Mouse (Mus musculus): Measurements from ENCODE around the gene Ppp1r13b. TPM values are rescaled to one million over a fixed set of nuclear protein-coding genes. Genes with fewer than 3 reads are reported as not detected.
A peak's percentile ranks its signal among the peaks of the same experiment; 100 is the strongest.

Gene Ppp1r13b
- polyA plus RNA-seq, 1 experiment from 2014 or later = 22.7 TPM

- no peak for TF ChIP-seq CTCF (IDR thresholded peaks at IDR 0.05)
- no peak for TF ChIP-seq EP300 (IDR thresholded peaks at IDR 0.05)
- no peak overlapping the region for H3K9ac ChIP-seq (replicated peaks; ENCODE audit: low read depth)
- no peaks in the 10 kb centered on the region for H3K9me3 ChIP-seq (ENCODE audit: low read length)
- peaks cover 64% of the 10 kb centered on the region for H3K36me3 ChIP-seq (ENCODE audit: insufficient read depth, low read length)
- H3K27me3 ChIP-seq (replicated peaks; ENCODE audit: insufficient read depth, low read length) = no peaks in the 10 kb centered on the region
- H3K27ac ChIP-seq (ENCODE audit: low read length) = no peak overlapping the region
- H3K4me3 ChIP-seq (ENCODE audit: low read depth, low read length) = no peak overlapping the region
- no peak for ATAC-seq
- no peak for DNase-seq (ENCODE audit: low spot score)
- no peak overlapping the region for H3K4me2 ChIP-seq (replicated peaks; ENCODE audit: low read depth, low read length)
- 92% methylated on average over 13 of the region's 13 CpGs for WGBS
- no peaks in the 10 kb centered on the region for H3K4me1 ChIP-seq (ENCODE audit: insufficient read depth, low read depth, low read length)
These were observed 116.3 kb downstream of the Ppp1r13b start for GRCm38 (mm10) chr12:111791474-111792104.

- Histone ChIP-seq H3K36me3 (ENCODE audit: insufficient read depth, low read length) (peaks cover 64% of the 10 kb centered on the region), H3K4me2 (replicated peaks; ENCODE audit: low read depth, low read length) (no peak overlapping the region), H3K9me3 (ENCODE audit: low read length) (no peaks in the 10 kb centered on the region), H3K4me3 (ENCODE audit: low read depth, low read length) (no peak overlapping the region), H3K27ac (ENCODE audit: low read length) (no peak overlapping the region), H3K27me3 (replicated peaks; ENCODE audit: insufficient read depth, low read length) (no peaks in the 10 kb centered on the region), H3K4me1 (ENCODE audit: insufficient read depth, low read depth, low read length) (no peaks in the 10 kb centered on the region), H3K9ac (replicated peaks; ENCODE audit: low read depth) (no peak overlapping the region)
- WGBS = 86% methylated on average over 7 of the region's 7 CpGs
- ATAC-seq (no peak), DNase-seq (ENCODE audit: low spot score) (no peak)
- no peak for TF ChIP-seq CTCF (IDR thresholded peaks at IDR 0.05)
- TF ChIP-seq EP300 (IDR thresholded peaks at IDR 0.05) = no peak
These were observed 117.3 kb downstream of the Ppp1r13b start for GRCm38 (mm10) chr12:111790631-111791030.

- H3K9me3 ChIP-seq (ENCODE audit: low read length) = no peaks in the 10 kb centered on the region
- no peak overlapping the region for H3K27ac ChIP-seq (ENCODE audit: low read length)
- H3K4me2 ChIP-seq (replicated peaks; ENCODE audit: low read depth, low read length) = no peak overlapping the region
- H3K9ac ChIP-seq (replicated peaks; ENCODE audit: low read depth) = no peak overlapping the region
- no peak overlapping the region for H3K4me3 ChIP-seq (ENCODE audit: low read depth, low read length)
- H3K27me3 ChIP-seq (replicated peaks; ENCODE audit: insufficient read depth, low read length) = no peaks in the 10 kb centered on the region
- ATAC-seq = no peak
- no peak for DNase-seq (ENCODE audit: low spot score)
- WGBS = 100% methylated on average over 5 of the region's 5 CpGs
- H3K36me3 ChIP-seq (ENCODE audit: insufficient read depth, low read length) = peaks cover 62% of the 10 kb centered on the region
- H3K4me1 ChIP-seq (ENCODE audit: insufficient read depth, low read depth, low read length) = no peaks in the 10 kb centered on the region
- no peak for TF ChIP-seq CTCF (IDR thresholded peaks at IDR 0.05)
- no peak for TF ChIP-seq EP300 (IDR thresholded peaks at IDR 0.05)
These were observed 117.8 kb downstream of the Ppp1r13b start for GRCm38 (mm10) chr12:111790090-111790489.

- Histone ChIP-seq H3K9me3 (ENCODE audit: low read length) (no peaks in the 10 kb centered on the region), H3K4me2 (replicated peaks; ENCODE audit: low read depth, low read length) (no peak overlapping the region), H3K4me3 (ENCODE audit: low read depth, low read length) (no peak overlapping the region), H3K36me3 (ENCODE audit: insufficient read depth, low read length) (peaks cover 50% of the 10 kb centered on the region), H3K4me1 (ENCODE audit: insufficient read depth, low read depth, low read length) (no peaks in the 10 kb centered on the region), H3K27ac (ENCODE audit: low read length) (no peak overlapping the region), H3K9ac (replicated peaks; ENCODE audit: low read depth) (no peak overlapping the region), H3K27me3 (replicated peaks; ENCODE audit: insufficient read depth, low read length) (no peaks in the 10 kb centered on the region)
- ATAC-seq = no peak
- DNase-seq (ENCODE audit: low spot score) = no peak
- 83% methylated on average over 6 of the region's 6 CpGs for WGBS
- TF ChIP-seq CTCF (IDR thresholded peaks at IDR 0.05) (no peak), EP300 (IDR thresholded peaks at IDR 0.05) (no peak)
These were observed 120.9 kb downstream of the Ppp1r13b start for GRCm38 (mm10) chr12:111787015-111787414.

GRCm38 (mm10) chr12:111785174-111785573, 122.7 kb downstream of the Ppp1r13b start:
- Histone ChIP-seq H3K27me3 (replicated peaks; ENCODE audit: insufficient read depth, low read length) (no peaks in the 10 kb centered on the region), H3K4me3 (ENCODE audit: low read depth, low read length) (no peak overlapping the region), H3K27ac (ENCODE audit: low read length) (no peak overlapping the region), H3K36me3 (ENCODE audit: insufficient read depth, low read length) (peaks cover 49% of the 10 kb centered on the region), H3K9me3 (ENCODE audit: low read length) (no peaks in the 10 kb centered on the region), H3K4me1 (ENCODE audit: insufficient read depth, low read depth, low read length) (no peaks in the 10 kb centered on the region), H3K9ac (replicated peaks; ENCODE audit: low read depth) (no peak overlapping the region), H3K4me2 (replicated peaks; ENCODE audit: low read depth, low read length) (no peak overlapping the region)
- ATAC-seq = peak; percentile 12; the same call in 1 of the 2 replicates
- no peak for DNase-seq (ENCODE audit: low spot score)
- no peak for TF ChIP-seq EP300 (IDR thresholded peaks at IDR 0.05)
- WGBS = 60% methylated on average over 15 of the region's 15 CpGs

GRCm38 (mm10) chr12:111779544-111779943, 128.4 kb downstream of the Ppp1r13b start:
- TF ChIP-seq EP300 (IDR thresholded peaks at IDR 0.05) (no peak), CTCF (IDR thresholded peaks at IDR 0.05) (peak; percentile 42)
- Histone ChIP-seq H3K27ac (ENCODE audit: low read length) (no peak overlapping the region), H3K9me3 (ENCODE audit: low read length) (no peaks in the 10 kb centered on the region), H3K4me1 (ENCODE audit: insufficient read depth, low read depth, low read length) (no peaks in the 10 kb centered on the region), H3K9ac (replicated peaks; ENCODE audit: low read depth) (no peak overlapping the region), H3K4me2 (replicated peaks; ENCODE audit: low read depth, low read length) (no peak overlapping the region), H3K27me3 (replicated peaks; ENCODE audit: insufficient read depth, low read length) (no peaks in the 10 kb centered on the region), H3K4me3 (ENCODE audit: low read depth, low read length) (no peak overlapping the region), H3K36me3 (ENCODE audit: insufficient read depth, low read length) (peaks cover 45% of the 10 kb centered on the region)
- no peak for ATAC-seq
- 100% methylated on average over 1 of the region's 1 CpGs for WGBS
- no peak for DNase-seq (ENCODE audit: low spot score)

Other genes starting within 250 kb of the Ppp1r13b start
- 153 TPM in 2 replicates for gene Ckb, start 235.8 kb downstream of the Ppp1r13b start, polyA plus RNA-seq (2015; fragmentation: Nextera tagmentation; extraction: Ambion mirVana)
- gene Trmt61a, start 230.0 kb downstream of the Ppp1r13b start, polyA plus RNA-seq (2015; fragmentation: Nextera tagmentation; extraction: Ambion mirVana) = 4.3 and 4.5 TPM in 2 replicates
- gene Bag5, start 194.9 kb downstream of the Ppp1r13b start, polyA plus RNA-seq (2015; fragmentation: Nextera tagmentation; extraction: Ambion mirVana) = 48.9 and 52.5 TPM in 2 replicates
- 42.3 and 43.1 TPM in 2 replicates for gene Apopt1, start 194.8 kb downstream of the Ppp1r13b start, polyA plus RNA-seq (2015; fragmentation: Nextera tagmentation; extraction: Ambion mirVana)
- 86.1 and 89.6 TPM in 2 replicates for gene Klc1, start 149.3 kb downstream of the Ppp1r13b start, polyA plus RNA-seq (2015; fragmentation: Nextera tagmentation; extraction: Ambion mirVana)
- 1.8 and 2.1 TPM in 2 replicates for gene Xrcc3, start 94.2 kb downstream of the Ppp1r13b start, polyA plus RNA-seq (2015; fragmentation: Nextera tagmentation; extraction: Ambion mirVana)
- 160 and 163 TPM in 2 replicates for gene Zfyve21, start 93.9 kb downstream of the Ppp1r13b start, polyA plus RNA-seq (2015; fragmentation: Nextera tagmentation; extraction: Ambion mirVana)
- 400 and 463 TPM in 2 replicates for gene Atp5mpl, start 58.9 kb upstream of the Ppp1r13b start, polyA plus RNA-seq (2015; fragmentation: Nextera tagmentation; extraction: Ambion mirVana)
- gene Tdrd9, start 63.4 kb upstream of the Ppp1r13b start, polyA plus RNA-seq (2015; fragmentation: Nextera tagmentation; extraction: Ambion mirVana) = 0.02 and 0.05 TPM in 2 replicates
- not detected in 2 replicates for gene Rd3l, start 73.2 kb upstream of the Ppp1r13b start, polyA plus RNA-seq (2015; fragmentation: Nextera tagmentation; extraction: Ambion mirVana)
- 2.5 and 2.6 TPM in 2 replicates for gene Aspg, start 198.6 kb upstream of the Ppp1r13b start, polyA plus RNA-seq (2015; fragmentation: Nextera tagmentation; extraction: Ambion mirVana)
- gene Kif26a, start 238.1 kb upstream of the Ppp1r13b start, polyA plus RNA-seq (2015; fragmentation: Nextera tagmentation; extraction: Ambion mirVana) = 2.9 and 3.0 TPM in 2 replicates

Data from lung, postnatal 0 days (tissue).